Mouse (Mus musculus) cerebellum, adult 8-10 months (tissue): ENCODE results near the gene Fgf11.

Source experiments
- DNase-seq: peaks from one replicate; pipeline ENCODE4 v3.0.0; 2022

The Fgf11 gene

GRCm38 (mm10) chr11:69801379-69801977 is at the start of gene Fgf11:
TSS of gene Fgf11 (minus strand) at chr11:69801857.
- DNase-seq, result no peak

GRCm38 (mm10) chr11:69850754-69851153 is 49.1 kb upstream of the Fgf11 start:
- DNase-seq, result no peak

GRCm38 (mm10) chr11:69849884-69850283 is 48.2 kb upstream of the Fgf11 start:
- peak; percentile 13 for DNase-seq

GRCm38 (mm10) chr11:69849128-69849527 is 47.5 kb upstream of the Fgf11 start:
- DNase-seq, result peak; percentile 14

GRCm38 (mm10) chr11:69848021-69848420 is 46.4 kb upstream of the Fgf11 start:
- peak; percentile 68 for DNase-seq

- peak; percentile 38 for DNase-seq
These were observed 45.4 kb upstream of the Fgf11 start for GRCm38 (mm10) chr11:69846738-69847688.

GRCm38 (mm10) chr11:69846198-69846680 is 44.6 kb upstream of the Fgf11 start, which contains the start of gene Plscr3:
TSS of gene Plscr3 (plus strand) at chr11:69846376.
- peak; percentile 88 for DNase-seq

- DNase-seq, result no peak
These were observed 37.1 kb upstream of the Fgf11 start for GRCm38 (mm10) chr11:69838714-69839104.

- DNase-seq, result peak; percentile 97
These were observed 36.5 kb upstream of the Fgf11 start, which contains the start of gene Tmem256 for GRCm38 (mm10) chr11:69837952-69838713. TSS of gene Tmem256 (plus strand) at chr11:69838514.

GRCm38 (mm10) chr11:69837604-69837951 is 35.9 kb upstream of the Fgf11 start, which contains the start of gene Nlgn2:
TSS of gene Nlgn2 (minus strand) at chr11:69837784.
- no peak for DNase-seq

- DNase-seq, result peak; percentile 67
These were observed 35.3 kb upstream of the Fgf11 start for GRCm38 (mm10) chr11:69836703-69837576.

- no peak for DNase-seq
These were observed 34.3 kb upstream of the Fgf11 start for GRCm38 (mm10) chr11:69835966-69836335.

- no peak for DNase-seq
These were observed 33.8 kb upstream of the Fgf11 start for GRCm38 (mm10) chr11:69835326-69835965.

GRCm38 (mm10) chr11:69834001-69834549 is 32.4 kb upstream of the Fgf11 start:
- no peak for DNase-seq

- DNase-seq, result no peak
These were observed 31.9 kb upstream of the Fgf11 start for GRCm38 (mm10) chr11:69833554-69833953.

GRCm38 (mm10) chr11:69828832-69829231 is 27.2 kb upstream of the Fgf11 start:
- no peak for DNase-seq

- no peak for DNase-seq
These were observed 21.8 kb upstream of the Fgf11 start for GRCm38 (mm10) chr11:69823456-69823855.

GRCm38 (mm10) chr11:69822080-69822479 is 20.4 kb upstream of the Fgf11 start, which contains the start of gene Spem1:
TSS of gene Spem1 (minus strand) at chr11:69822180.
- no peak for DNase-seq

GRCm38 (mm10) chr11:69818871-69819270 is 17.2 kb upstream of the Fgf11 start:
- DNase-seq, result no peak

- no peak for DNase-seq
These were observed 16.7 kb upstream of the Fgf11 start, which contains the start of gene Spem2 for GRCm38 (mm10) chr11:69818365-69818764. TSS of gene Spem2 (minus strand) at chr11:69818465.

GRCm38 (mm10) chr11:69816520-69816919 is 14.9 kb upstream of the Fgf11 start:
- no peak for DNase-seq
